Mouse (Mus musculus) hindbrain, embryonic 14.5 days (tissue): ENCODE measurements around the gene Tbc1d5. TPM values are rescaled to one million over a fixed set of nuclear protein-coding genes. Genes with fewer than 3 reads are reported as not detected.

Experiments
- ATAC-seq: fragments of 200-750 bp; cut with Nextera tagmentation; 2 replicates; pipeline ENCODE4 v1.8.0; 2017; ENCODE audit warnings: moderate number of reproducible peaks, mild to moderate bottlenecking, moderate TSS enrichment, moderate library complexity; ENCODE audit not compliant: low FRiP score
- DNase-seq: peaks from one replicate; pipeline ENCODE4 v3.0.0-alpha.2; 2015; ENCODE audit warnings: low spot score
- H3K27ac ChIP-seq: fragments of 300-500 bp; sonication (generic); 2 replicates; pipeline ENCODE4 v1.5.1; 2014; ENCODE audit warnings: mild to moderate bottlenecking, moderate library complexity
- H3K27me3 ChIP-seq: fragments of 300-500 bp; sonication (generic); 2 replicates; pipeline ENCODE4 v1.6.1; 2014; ENCODE audit warnings: mild to moderate bottlenecking, low read length, mixed read lengths; ENCODE audit not compliant: control insufficient read depth, insufficient read depth
- H3K36me3 ChIP-seq: fragments of 300-500 bp; sonication (generic); replicated peaks from 2 replicates; pipeline ENCODE4 v1.6.1; 2014; ENCODE audit not compliant: control insufficient read depth, insufficient read depth
- H3K4me1 ChIP-seq: fragments of 300-500 bp; sonication (generic); replicated peaks from 2 replicates; pipeline ENCODE4 v1.6.1; 2014; ENCODE audit warnings: antibody characterized with exemption, low read length, mixed read lengths; ENCODE audit not compliant: control insufficient read depth, insufficient read depth
- H3K4me2 ChIP-seq: fragments of 300-500 bp; sonication (generic); replicated peaks from 2 replicates; pipeline ENCODE4 v1.6.1; 2014; ENCODE audit warnings: mild to moderate bottlenecking, moderate library complexity
- H3K4me3 ChIP-seq: fragments of 300-500 bp; sonication (generic); replicated peaks from 2 replicates; pipeline ENCODE4 v1.5.1; 2014; ENCODE audit warnings: mild to moderate bottlenecking, low read length
- H3K9ac ChIP-seq: fragments of 300-500 bp; sonication (generic); 2 replicates; pipeline ENCODE4 v1.6.1; 2014
- H3K9me3 ChIP-seq: fragments of 300-500 bp; sonication (generic); 2 replicates; pipeline ENCODE4 v1.6.1; 2016; ENCODE audit warnings: low read length; ENCODE audit not compliant: control insufficient read depth
- WGBS: fragments of 180-500 bp; shearing (Covaris S2); extraction: QIAGEN DNeasy Blood & Tissue Kit; methylation state at CpG from one replicate; pipeline ENCODE4 v1.1.7; 2014; 5-methylcytosine and 5-hydroxymethylcytosine counted together
- polyA plus RNA-seq: library from polyadenylated mRNA; unstranded; fragments of >200 nt; fragmentation: Nextera tagmentation; extraction: Ambion mirVana; gene quantifications from 2 replicates; pipeline ENCODE4 v1.2.1, GENCODE M21; 2014

Tbc1d5 gene
- polyA plus RNA-seq, 1 experiment from 2014 or later: 8.5 TPM

- H3K4me1 ChIP-seq: no peaks in the 10 kb centered on the region
- WGBS: 85% methylated on average over 1 of the region's 1 CpGs
These were observed 180.9 kb downstream of the Tbc1d5 start for GRCm38 (mm10) chr17:50998216-50998615.

GRCm38 (mm10) chr17:50993294-50993993 is 185.7 kb downstream of the Tbc1d5 start:
- H3K4me3 ChIP-seq: no peak overlapping the region
- no peak overlapping the region for H3K4me2 ChIP-seq
- peaks cover 12% of the 10 kb centered on the region; the same call in 1 of the 2 replicates for H3K9me3 ChIP-seq
- no peaks in the 10 kb centered on the region for H3K36me3 ChIP-seq
- WGBS: 91% methylated on average over 3 of the region's 3 CpGs
- DNase-seq (no peak), ATAC-seq (no peak)
- no peaks in the 10 kb centered on the region for H3K27me3 ChIP-seq
- H3K9ac ChIP-seq: no peak overlapping the region
- no peak overlapping the region for H3K27ac ChIP-seq
- no peaks in the 10 kb centered on the region for H3K4me1 ChIP-seq

More at GRCm38 (mm10) chr17:50998216-50998615, 180.9 kb downstream of the Tbc1d5 start:
- H3K4me3 ChIP-seq: no peak overlapping the region
- no peak overlapping the region for H3K9ac ChIP-seq
- peaks cover 6% of the 10 kb centered on the region; the same call in 1 of the 2 replicates for H3K9me3 ChIP-seq
- no peaks in the 10 kb centered on the region for H3K27me3 ChIP-seq
- no peak for DNase-seq
- H3K36me3 ChIP-seq: no peaks in the 10 kb centered on the region
- no peak overlapping the region for H3K27ac ChIP-seq
- H3K4me2 ChIP-seq: no peak overlapping the region
- ATAC-seq: no peak

GRCm38 (mm10) chr17:50990770-50991405 is 188.3 kb downstream of the Tbc1d5 start:
- ATAC-seq (no peak), DNase-seq (no peak)
- no peaks in the 10 kb centered on the region for H3K4me1 ChIP-seq
- H3K4me2 ChIP-seq: no peak overlapping the region
- no peaks in the 10 kb centered on the region for H3K27me3 ChIP-seq
- no peak overlapping the region for H3K9ac ChIP-seq
- no peak overlapping the region for H3K27ac ChIP-seq
- H3K9me3 ChIP-seq: peaks cover 12% of the 10 kb centered on the region; the same call in 1 of the 2 replicates
- no peaks in the 10 kb centered on the region for H3K36me3 ChIP-seq
- no peak overlapping the region for H3K4me3 ChIP-seq
- 100% methylated on average over 2 of the region's 2 CpGs for WGBS

GRCm38 (mm10) chr17:50987935-50988334 is 191.2 kb downstream of the Tbc1d5 start:
- H3K4me1 ChIP-seq: no peaks in the 10 kb centered on the region
- ATAC-seq (no peak), DNase-seq (peak; percentile 33)
- H3K27ac ChIP-seq: no peak overlapping the region
- no peaks in the 10 kb centered on the region for H3K27me3 ChIP-seq
- WGBS: 75% methylated on average over 3 of the region's 3 CpGs
- H3K4me3 ChIP-seq: no peak overlapping the region
- no peak overlapping the region for H3K4me2 ChIP-seq
- H3K9me3 ChIP-seq: peaks cover 3% of the 10 kb centered on the region; the same call in 1 of the 2 replicates
- no peak overlapping the region for H3K9ac ChIP-seq
- no peaks in the 10 kb centered on the region for H3K36me3 ChIP-seq

- 88% methylated on average over 5 of the region's 5 CpGs for WGBS
These were observed 197.2 kb downstream of the Tbc1d5 start for GRCm38 (mm10) chr17:50981933-50982332.

GRCm38 (mm10) chr17:50972142-50972541 is 207.0 kb downstream of the Tbc1d5 start:
- Histone ChIP-seq H3K4me2 (no peak overlapping the region), H3K4me1 (0 out of 2 replicates have a peak, but pooled peaks cover 3% of the 10 kb centered on the region), H3K9me3 (no peaks in the 10 kb centered on the region), H3K27me3 (no peaks in the 10 kb centered on the region), H3K9ac (no peak overlapping the region), H3K27ac (no peak overlapping the region), H3K4me3 (no peak overlapping the region), H3K36me3 (no peaks in the 10 kb centered on the region)
- peak; percentile 40 for DNase-seq
- WGBS: 26% methylated on average over 1 of the region's 1 CpGs
- no peak for ATAC-seq

More at GRCm38 (mm10) chr17:50981933-50982332, 197.2 kb downstream of the Tbc1d5 start:
- no peaks in the 10 kb centered on the region for H3K27me3 ChIP-seq
- no peaks in the 10 kb centered on the region for H3K36me3 ChIP-seq
- ATAC-seq (no peak), DNase-seq (no peak)
- no peaks in the 10 kb centered on the region for H3K4me1 ChIP-seq
- no peak overlapping the region for H3K4me2 ChIP-seq
- H3K9me3 ChIP-seq: no peaks in the 10 kb centered on the region
- no peak overlapping the region for H3K9ac ChIP-seq
- no peak overlapping the region for H3K4me3 ChIP-seq
- no peak overlapping the region for H3K27ac ChIP-seq

- H3K27ac ChIP-seq: no peak overlapping the region
- no peaks in the 10 kb centered on the region for H3K9me3 ChIP-seq
- WGBS: 91% methylated on average over 1 of the region's 1 CpGs
These were observed 213.0 kb downstream of the Tbc1d5 start for GRCm38 (mm10) chr17:50966147-50966546.

GRCm38 (mm10) chr17:50954313-50954712 is 224.8 kb downstream of the Tbc1d5 start:
- 82% methylated on average over 9 of the region's 9 CpGs for WGBS
- no peaks in the 10 kb centered on the region for H3K9me3 ChIP-seq
- no peak overlapping the region for H3K27ac ChIP-seq
- H3K9ac ChIP-seq: no peak overlapping the region
- no peak overlapping the region for H3K4me2 ChIP-seq
- DNase-seq (no peak), ATAC-seq (no peak)
- H3K4me3 ChIP-seq: no peak overlapping the region
- H3K4me1 ChIP-seq: no peaks in the 10 kb centered on the region
- H3K36me3 ChIP-seq: no peaks in the 10 kb centered on the region; the same call in 1 of the 2 replicates
- H3K27me3 ChIP-seq: no peaks in the 10 kb centered on the region

More at GRCm38 (mm10) chr17:50966147-50966546, 213.0 kb downstream of the Tbc1d5 start:
- no peaks in the 10 kb centered on the region for H3K27me3 ChIP-seq
- DNase-seq (no peak), ATAC-seq (no peak)
- no peak overlapping the region for H3K9ac ChIP-seq
- no peak overlapping the region for H3K4me2 ChIP-seq
- H3K4me3 ChIP-seq: no peak overlapping the region
- H3K4me1 ChIP-seq: 0 out of 2 replicates have a peak, but pooled peaks cover 3% of the 10 kb centered on the region
- no peaks in the 10 kb centered on the region for H3K36me3 ChIP-seq

- WGBS: 92% methylated on average over 2 of the region's 2 CpGs
- Histone ChIP-seq H3K4me2 (no peak overlapping the region), H3K36me3 (no peaks in the 10 kb centered on the region), H3K27me3 (no peaks in the 10 kb centered on the region), H3K4me3 (no peak overlapping the region), H3K4me1 (no peaks in the 10 kb centered on the region), H3K9me3 (no peaks in the 10 kb centered on the region), H3K27ac (no peak overlapping the region), H3K9ac (no peak overlapping the region)
- no peak for ATAC-seq
- no peak for DNase-seq
These were observed 256.8 kb downstream of the Tbc1d5 start for GRCm38 (mm10) chr17:50922308-50922707.
